Mouse (Mus musculus): Measurements from ENCODE around the gene Gm45213. TPM values are rescaled to one million over a fixed set of nuclear protein-coding genes. Genes with fewer than 3 reads are reported as not detected.

The Gm45213 gene
- polyA plus RNA-seq, 1 experiment from 2014 or later = not detected

DNA sequence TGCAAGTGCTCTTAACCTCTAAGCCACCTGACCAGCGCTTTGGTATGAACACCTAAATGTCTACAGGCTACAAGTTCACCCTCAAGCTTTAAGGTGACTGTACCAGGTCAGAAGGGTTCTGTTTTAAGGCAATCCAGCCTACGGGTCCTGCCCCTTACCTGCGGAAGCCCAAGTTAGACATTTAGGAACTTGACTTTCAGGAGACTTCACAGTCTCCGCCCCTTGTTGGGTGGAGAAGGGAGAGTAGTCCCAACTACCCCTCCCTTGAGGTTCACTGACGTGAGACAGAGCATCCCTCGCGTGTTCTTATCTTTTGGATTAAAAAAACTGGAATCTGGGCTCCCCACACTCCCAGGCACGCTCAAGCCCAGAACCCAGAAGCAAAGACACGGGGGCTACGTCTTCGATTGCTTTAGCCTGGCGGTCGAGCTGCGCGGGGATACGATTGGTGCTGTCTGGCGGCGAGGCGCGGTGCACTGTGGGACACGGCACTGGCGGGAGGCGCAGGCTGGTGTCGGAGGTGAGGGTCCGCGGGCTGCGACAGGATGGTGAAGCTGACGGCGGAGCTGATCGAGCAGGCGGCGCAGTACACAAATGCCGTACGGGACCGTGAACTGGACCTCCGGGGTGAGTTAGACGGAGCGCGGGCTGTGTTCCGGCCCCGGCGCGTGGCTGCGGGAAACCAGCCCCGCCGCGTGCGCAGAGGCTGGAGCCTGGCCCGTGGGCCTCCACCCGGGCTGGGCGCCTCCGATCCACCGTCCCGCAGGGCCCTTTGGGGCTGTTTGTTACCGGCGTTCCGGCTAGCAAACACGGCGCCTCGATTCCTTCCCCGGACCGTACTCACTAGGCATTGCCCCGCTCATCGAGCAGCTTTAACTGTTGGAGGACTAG, 16.9 kb downstream of the Gm45213 start:
- WGBS = under 1% methylated on average over 64 of the region's 64 CpGs
- Histone ChIP-seq H3K9ac (replicated peaks) (peak overlapping the region; percentile 93), H3K4me3 (peak overlapping the region; percentile 97), H3K9me3 (no peaks in the 10 kb centered on the region), H3K36me3 (peaks cover 26% of the 10 kb centered on the region), H3K4me1 (peaks cover 17% of the 10 kb centered on the region), H3K4me2 (replicated peaks) (peak overlapping the region; percentile 88), H3K27ac (replicated peaks) (peak overlapping the region; percentile 73), H3K27me3 (peaks cover 10% of the 10 kb centered on the region; the same call in 1 of the 2 replicates)
- peak; percentile 95 for ATAC-seq (ENCODE audit: low FRiP score, low read depth)

DNA sequence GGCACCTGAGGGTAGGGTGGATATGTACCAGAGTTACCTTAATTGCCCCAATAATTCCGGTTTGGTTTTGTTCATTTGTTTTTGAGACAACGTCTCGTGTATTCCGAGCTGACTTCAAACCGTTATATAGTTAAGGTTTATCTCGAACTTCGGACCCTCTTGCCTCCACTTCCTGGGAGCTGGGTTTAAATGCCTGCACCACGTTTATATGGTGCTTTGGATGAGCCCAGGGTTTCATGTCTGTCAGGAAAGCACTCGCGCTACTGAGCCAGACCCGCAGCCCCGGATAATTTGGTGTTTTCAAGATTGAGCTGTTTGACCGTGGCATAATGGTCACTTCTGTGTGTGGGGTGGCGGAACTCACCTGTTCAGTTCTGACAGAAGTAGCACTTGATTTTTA, 17.7 kb downstream of the Gm45213 start:
- ATAC-seq (ENCODE audit: low FRiP score, low read depth) = no peak
- H3K4me3 ChIP-seq = peak overlapping the region; percentile 97
- peak overlapping the region; percentile 93 for H3K9ac ChIP-seq (replicated peaks)
- no peak overlapping the region for H3K27ac ChIP-seq (replicated peaks)
- peaks cover 30% of the 10 kb centered on the region for H3K36me3 ChIP-seq
- peaks cover 17% of the 10 kb centered on the region for H3K4me1 ChIP-seq
- 3% methylated on average over 14 of the region's 14 CpGs for WGBS
- H3K27me3 ChIP-seq = peaks cover 10% of the 10 kb centered on the region; the same call in 1 of the 2 replicates
- H3K9me3 ChIP-seq = no peaks in the 10 kb centered on the region
- peak overlapping the region; percentile 88 for H3K4me2 ChIP-seq (replicated peaks)

DNA sequence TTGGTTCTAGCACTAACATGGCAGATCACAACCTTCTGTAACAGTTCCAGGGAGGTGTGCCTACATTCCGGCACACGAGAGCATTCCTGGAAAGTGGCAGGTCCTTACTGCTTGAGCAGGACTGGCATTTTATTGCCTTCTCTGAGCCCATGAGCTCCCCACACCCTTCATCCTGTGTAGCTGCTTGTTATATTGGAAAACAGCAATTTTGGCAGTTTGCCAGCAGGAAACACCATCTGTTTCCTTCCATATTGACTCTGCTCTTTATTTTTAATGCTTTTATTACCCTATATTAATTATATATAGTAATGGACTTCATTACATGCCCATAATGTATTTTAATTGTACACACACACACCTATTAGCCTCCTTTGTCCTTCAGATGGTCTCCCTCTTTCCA, 33.0 kb downstream of the Gm45213 start:
- ATAC-seq (ENCODE audit: low FRiP score, low read depth) = no peak
- Histone ChIP-seq H3K4me3 (no peak overlapping the region), H3K36me3 (peaks cover 54% of the 10 kb centered on the region), H3K9me3 (no peaks in the 10 kb centered on the region), H3K27me3 (no peaks in the 10 kb centered on the region), H3K4me2 (replicated peaks) (no peak overlapping the region), H3K4me1 (peaks cover 15% of the 10 kb centered on the region), H3K27ac (replicated peaks) (no peak overlapping the region), H3K9ac (replicated peaks) (no peak overlapping the region)
- WGBS = 96% methylated on average over 2 of the region's 2 CpGs

DNA sequence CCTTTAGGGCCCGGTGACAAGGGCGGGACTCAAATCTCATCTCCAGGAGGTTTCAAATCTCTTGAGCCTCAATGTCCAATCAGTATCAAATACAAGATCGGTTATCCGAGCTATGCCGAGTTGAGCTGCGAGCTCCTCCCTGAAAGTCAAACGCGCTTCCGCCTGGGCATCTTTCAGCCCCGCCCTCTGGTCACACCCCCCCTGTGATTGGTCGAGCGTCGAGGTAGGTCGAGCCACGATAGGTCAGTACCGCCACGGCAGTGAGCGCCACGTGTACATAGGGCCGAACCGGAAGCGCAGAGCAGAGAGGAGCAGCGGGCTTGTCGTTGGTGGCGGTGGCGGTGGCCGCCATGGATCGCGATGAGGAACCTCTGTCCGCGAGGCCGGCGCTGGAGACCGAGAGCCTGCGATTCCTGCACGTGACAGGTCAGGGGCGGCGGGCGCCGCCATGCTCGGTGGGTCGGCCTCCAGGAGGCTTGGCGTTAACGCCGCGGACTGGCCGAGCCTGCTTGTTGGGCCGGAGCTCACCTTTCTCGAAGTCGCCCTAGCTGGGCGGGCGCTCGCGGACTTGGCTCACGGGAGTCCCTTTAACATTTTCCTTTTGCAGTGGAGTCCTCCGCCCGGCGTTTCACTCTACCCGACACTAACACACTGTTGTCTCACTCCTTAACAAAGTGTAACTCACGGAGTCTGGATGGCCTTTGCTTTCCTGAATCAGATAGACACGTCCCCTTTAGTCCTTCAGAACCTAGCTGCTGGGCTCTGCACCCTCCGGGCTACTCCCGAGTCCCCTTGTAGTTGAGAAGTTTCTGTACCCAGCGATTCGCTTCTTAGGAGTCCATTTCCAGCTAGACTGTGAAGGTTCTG, 36.2 kb downstream of the Gm45213 start, which contains the start of gene Selenos:
Gene Selenos (plus strand): TSS at position 286 of the 867 bp plus-strand sequence.
- under 1% methylated on average over 65 of the region's 65 CpGs for WGBS
- H3K4me2 ChIP-seq (replicated peaks) = peak within 1 kb of the TSS; percentile 85
- H3K9me3 ChIP-seq = no peaks in the 10 kb centered on the region
- ATAC-seq (ENCODE audit: low FRiP score, low read depth) = peak; percentile 100
- H3K4me3 ChIP-seq = peak within 1 kb of the TSS; percentile 61
- peak within 1 kb of the TSS; percentile 61 for H3K9ac ChIP-seq (replicated peaks)
- peak within 1 kb of the TSS; percentile 76 for H3K27ac ChIP-seq (replicated peaks)
- H3K27me3 ChIP-seq = no peaks in the 10 kb centered on the region
- H3K4me1 ChIP-seq = peaks cover 17% of the 10 kb centered on the region
- H3K36me3 ChIP-seq = peaks cover 52% of the 10 kb centered on the region

DNA sequence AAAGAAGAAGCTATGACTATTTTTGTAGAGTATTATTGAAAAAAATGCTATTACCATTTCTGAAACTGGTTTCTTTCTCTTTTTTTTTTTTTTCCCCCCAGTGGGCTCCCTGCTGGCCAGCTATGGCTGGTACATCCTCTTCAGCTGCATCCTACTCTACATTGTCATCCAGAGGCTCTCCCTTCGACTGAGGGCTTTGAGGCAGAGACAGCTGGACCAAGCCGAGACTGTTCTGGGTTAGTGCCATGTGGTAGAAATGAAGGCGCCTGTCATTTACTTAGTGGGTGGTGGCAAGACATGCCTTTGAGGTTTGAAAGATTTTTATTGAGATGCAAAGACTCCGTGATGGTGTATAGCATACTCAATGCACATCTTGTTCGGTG, 36.8 kb downstream of the Gm45213 start:
- Histone ChIP-seq H3K9me3 (no peaks in the 10 kb centered on the region), H3K27ac (replicated peaks) (no peak overlapping the region), H3K4me1 (peaks cover 17% of the 10 kb centered on the region), H3K9ac (replicated peaks) (peak overlapping the region; percentile 61), H3K36me3 (peaks cover 51% of the 10 kb centered on the region), H3K4me2 (replicated peaks) (peak overlapping the region; percentile 85), H3K4me3 (peak overlapping the region; percentile 61), H3K27me3 (no peaks in the 10 kb centered on the region)
- ATAC-seq (ENCODE audit: low FRiP score, low read depth) = no peak
- WGBS = 45% methylated on average over 5 of the region's 5 CpGs

DNA sequence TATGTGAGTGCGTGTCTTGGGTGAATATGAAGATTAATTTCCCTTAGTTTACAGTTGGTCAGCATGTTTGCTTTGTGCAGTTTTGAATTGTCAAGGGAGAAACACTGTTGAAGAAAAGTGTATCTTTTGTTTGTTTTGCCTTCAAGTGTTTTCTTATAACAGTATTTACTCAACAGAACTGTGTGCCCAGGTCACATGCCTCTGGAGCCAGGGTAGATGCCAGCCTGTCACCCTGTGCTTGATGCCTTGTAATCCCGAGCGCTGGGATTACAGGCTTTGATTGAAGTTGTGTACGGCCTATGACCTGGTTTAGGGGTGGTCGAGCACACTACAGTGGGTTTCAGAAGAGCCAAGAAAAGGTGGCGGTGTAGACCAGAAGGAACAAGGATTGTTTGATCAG, 40.4 kb downstream of the Gm45213 start:
- 87% methylated on average over 6 of the region's 6 CpGs for WGBS
- H3K4me1 ChIP-seq = peaks cover 16% of the 10 kb centered on the region
- ATAC-seq (ENCODE audit: low FRiP score, low read depth) = no peak
- no peak overlapping the region for H3K4me3 ChIP-seq
- H3K4me2 ChIP-seq (replicated peaks) = no peak overlapping the region
- H3K9ac ChIP-seq (replicated peaks) = no peak overlapping the region
- no peak overlapping the region for H3K27ac ChIP-seq (replicated peaks)
- H3K27me3 ChIP-seq = no peaks in the 10 kb centered on the region
- peaks cover 69% of the 10 kb centered on the region for H3K36me3 ChIP-seq
- no peaks in the 10 kb centered on the region for H3K9me3 ChIP-seq

DNA sequence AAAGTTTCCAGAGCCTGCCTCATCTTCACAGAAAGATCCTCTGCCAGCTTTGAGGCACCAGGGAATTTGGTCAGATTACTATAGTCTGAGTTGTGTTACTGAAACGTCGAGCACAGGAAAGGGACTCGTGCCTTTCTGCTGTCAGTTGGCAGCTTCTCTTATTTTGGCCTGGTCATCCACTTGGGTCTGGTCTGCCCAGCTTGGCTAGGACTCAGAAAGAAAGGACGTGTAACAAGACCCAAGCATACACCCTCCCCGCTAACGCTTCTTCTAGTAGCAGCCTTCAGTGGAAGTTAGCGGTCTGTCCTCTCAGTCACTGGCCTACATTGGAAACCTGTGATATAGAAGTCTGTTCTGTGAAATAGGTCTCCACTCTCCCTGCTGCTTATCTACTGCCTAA, 41.1 kb downstream of the Gm45213 start:
- 91% methylated on average over 7 of the region's 7 CpGs for WGBS
- H3K4me1 ChIP-seq = peaks cover 14% of the 10 kb centered on the region
- no peak overlapping the region for H3K4me2 ChIP-seq (replicated peaks)
- no peaks in the 10 kb centered on the region for H3K9me3 ChIP-seq
- H3K36me3 ChIP-seq = peaks cover 77% of the 10 kb centered on the region
- no peak overlapping the region for H3K27ac ChIP-seq (replicated peaks)
- no peak for ATAC-seq (ENCODE audit: low FRiP score, low read depth)
- H3K27me3 ChIP-seq = no peaks in the 10 kb centered on the region
- H3K4me3 ChIP-seq = no peak overlapping the region
- no peak overlapping the region for H3K9ac ChIP-seq (replicated peaks)

DNA sequence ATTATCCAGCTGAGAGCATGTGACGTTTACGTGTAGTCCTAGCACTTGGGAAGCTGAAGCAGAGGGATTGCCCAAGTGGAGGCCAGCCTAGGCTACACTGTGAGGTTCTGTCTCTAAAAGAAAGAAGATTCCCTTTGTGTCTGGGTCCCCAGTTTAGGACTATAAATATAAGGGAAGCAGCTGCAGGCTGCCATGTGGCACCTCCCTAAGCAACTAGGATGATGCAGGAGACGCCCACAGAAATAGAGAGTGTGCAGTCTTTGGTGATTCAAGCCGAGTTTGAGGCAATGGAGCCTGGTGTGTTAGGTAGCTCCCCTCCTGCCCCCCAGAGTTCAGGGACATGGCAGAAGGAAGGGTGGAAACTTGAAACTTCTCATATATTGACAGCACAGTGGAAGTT, 44.2 kb downstream of the Gm45213 start:
- Histone ChIP-seq H3K4me1 (no peaks in the 10 kb centered on the region), H3K27me3 (no peaks in the 10 kb centered on the region), H3K9me3 (no peaks in the 10 kb centered on the region), H3K4me2 (replicated peaks) (no peak overlapping the region), H3K9ac (replicated peaks) (no peak overlapping the region), H3K27ac (replicated peaks) (no peak overlapping the region), H3K36me3 (peaks cover 90% of the 10 kb centered on the region), H3K4me3 (no peak overlapping the region)
- ATAC-seq (ENCODE audit: low FRiP score, low read depth) = no peak
- 93% methylated on average over 4 of the region's 4 CpGs for WGBS

DNA sequence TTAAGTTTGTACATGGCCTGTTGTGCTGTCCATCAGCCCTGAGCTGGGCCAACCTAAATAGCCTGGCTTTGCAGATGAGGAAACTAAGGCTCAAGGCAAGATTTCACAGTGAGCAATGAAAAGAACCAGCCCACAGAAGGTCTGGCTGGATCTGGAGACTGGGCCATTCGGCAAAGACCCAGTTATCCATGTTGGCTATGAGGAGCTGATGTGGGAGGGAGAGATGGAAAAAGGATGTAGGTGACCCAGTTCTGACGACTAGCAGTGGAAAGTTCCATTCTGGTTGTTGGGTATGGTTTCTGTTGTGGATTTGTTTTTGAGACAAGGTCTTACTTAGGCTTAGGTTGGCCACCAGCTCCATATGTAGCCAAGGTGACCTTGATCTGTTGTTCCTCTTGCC, 44.7 kb downstream of the Gm45213 start:
- H3K9ac ChIP-seq (replicated peaks) = no peak overlapping the region
- no peaks in the 10 kb centered on the region for H3K9me3 ChIP-seq
- H3K36me3 ChIP-seq = peaks cover 86% of the 10 kb centered on the region
- no peak overlapping the region for H3K4me3 ChIP-seq
- no peaks in the 10 kb centered on the region for H3K4me1 ChIP-seq
- no peak for ATAC-seq (ENCODE audit: low FRiP score, low read depth)
- WGBS = 95% methylated on average over 2 of the region's 2 CpGs
- no peak overlapping the region for H3K4me2 ChIP-seq (replicated peaks)
- no peak overlapping the region for H3K27ac ChIP-seq (replicated peaks)
- no peaks in the 10 kb centered on the region for H3K27me3 ChIP-seq

DNA sequence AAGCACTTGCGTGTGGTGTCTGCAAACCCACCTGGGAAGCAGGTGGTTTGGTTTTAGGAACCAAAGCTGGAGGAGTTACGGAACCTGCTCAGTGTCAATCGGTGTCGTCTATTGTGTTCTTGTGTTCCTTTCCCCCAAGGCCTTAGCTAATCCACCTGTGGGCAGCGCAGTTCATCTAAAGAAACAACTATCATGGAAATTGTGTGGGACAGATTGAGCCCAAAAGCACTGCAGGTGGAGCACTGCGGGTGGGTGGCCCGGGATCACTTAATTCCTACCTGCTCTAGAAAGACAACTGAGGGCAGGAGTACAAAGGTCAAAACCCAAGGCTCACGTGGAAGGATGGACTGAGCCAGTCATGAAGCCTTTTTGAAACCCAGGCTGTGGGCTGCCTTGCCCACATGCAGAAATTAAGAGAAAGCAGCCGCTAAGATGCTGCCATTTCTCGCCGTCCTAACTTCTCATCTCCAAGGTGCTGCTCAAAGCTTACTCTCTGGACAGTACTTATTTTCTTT, 47.3 kb downstream of the Gm45213 start:
- WGBS = 80% methylated on average over 11 of the region's 11 CpGs
- Histone ChIP-seq H3K4me3 (no peak overlapping the region), H3K4me2 (replicated peaks) (no peak overlapping the region), H3K9ac (replicated peaks) (no peak overlapping the region), H3K4me1 (no peaks in the 10 kb centered on the region), H3K9me3 (no peaks in the 10 kb centered on the region), H3K27me3 (no peaks in the 10 kb centered on the region), H3K36me3 (peaks cover 60% of the 10 kb centered on the region), H3K27ac (replicated peaks) (no peak overlapping the region)
- no peak for ATAC-seq (ENCODE audit: low FRiP score, low read depth)

DNA sequence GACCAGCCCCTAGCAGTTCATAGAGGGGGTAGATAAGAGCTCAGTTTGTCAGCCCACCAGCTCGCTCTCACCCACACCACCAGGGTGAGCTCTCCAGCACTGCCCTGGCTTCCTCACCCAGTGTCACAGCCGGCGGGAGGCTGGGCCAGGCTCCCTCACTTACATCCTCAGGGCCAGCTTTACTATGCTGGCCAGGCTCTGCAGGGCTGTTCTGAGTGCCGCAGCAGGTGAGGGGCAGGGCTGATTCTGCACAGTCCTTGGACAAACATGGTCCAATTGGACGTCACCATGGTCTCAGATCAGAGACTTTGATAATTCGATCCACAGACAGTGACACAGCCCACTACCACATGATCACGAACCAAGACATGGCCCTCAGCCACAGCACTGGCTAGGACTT, 48.2 kb downstream of the Gm45213 start:
- Histone ChIP-seq H3K27me3 (no peaks in the 10 kb centered on the region), H3K4me3 (no peak overlapping the region), H3K9me3 (no peaks in the 10 kb centered on the region), H3K9ac (replicated peaks) (no peak overlapping the region), H3K4me2 (replicated peaks) (no peak overlapping the region), H3K27ac (replicated peaks) (no peak overlapping the region), H3K36me3 (peaks cover 52% of the 10 kb centered on the region), H3K4me1 (no peaks in the 10 kb centered on the region)
- no peak for ATAC-seq (ENCODE audit: low FRiP score, low read depth)
- 87% methylated on average over 7 of the region's 7 CpGs for WGBS

DNA sequence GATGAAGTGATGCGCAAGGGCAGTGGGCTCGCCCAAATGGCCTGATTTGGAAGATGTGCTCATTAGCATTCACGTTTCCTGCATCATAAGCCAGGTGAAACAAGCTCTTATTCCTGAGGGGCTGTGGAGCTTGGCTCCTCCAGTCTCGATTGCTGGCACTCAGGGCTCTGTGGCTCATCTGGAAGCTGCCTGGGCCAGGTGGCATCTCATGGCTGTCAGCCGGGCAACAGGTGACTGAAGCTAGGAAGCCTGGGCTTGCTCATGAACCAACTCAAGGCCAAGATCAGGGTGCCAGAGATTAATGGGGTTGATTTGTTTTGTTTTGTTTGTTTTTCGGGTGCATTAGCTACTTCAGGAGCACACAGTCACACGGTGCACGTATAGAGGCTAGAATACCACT, 49.3 kb downstream of the Gm45213 start:
- WGBS = 91% methylated on average over 8 of the region's 8 CpGs
- H3K4me2 ChIP-seq (replicated peaks) = no peak overlapping the region
- no peak overlapping the region for H3K27ac ChIP-seq (replicated peaks)
- H3K27me3 ChIP-seq = no peaks in the 10 kb centered on the region
- peaks cover 41% of the 10 kb centered on the region for H3K36me3 ChIP-seq
- no peak for ATAC-seq (ENCODE audit: low FRiP score, low read depth)
- no peaks in the 10 kb centered on the region for H3K9me3 ChIP-seq
- H3K4me1 ChIP-seq = no peaks in the 10 kb centered on the region
- H3K9ac ChIP-seq (replicated peaks) = no peak overlapping the region
- H3K4me3 ChIP-seq = no peak overlapping the region

Data from midbrain, embryonic 12.5 days (tissue).